Mouse (Mus musculus): ENCODE data around the gene Zswim9. TPM values are rescaled to one million over a fixed set of nuclear protein-coding genes. Genes with fewer than 3 reads are reported as not detected.

Zswim9 gene
- total RNA-seq, 1 experiment from 2014 or later = 7.4 TPM

GRCm38 (mm10) chr7:13269394-13269793 is 9.1 kb downstream of the Zswim9 start:
- DNase-seq = no peak

GRCm38 (mm10) chr7:13268749-13269260 is 9.7 kb downstream of the Zswim9 start:
- no peak for DNase-seq

GRCm38 (mm10) chr7:13264396-13264795 is 14.1 kb downstream of the Zswim9 start:
- no peak for DNase-seq

- no peak for DNase-seq
Observed at GRCm38 (mm10) chr7:13263851-13264250, 14.7 kb downstream of the Zswim9 start.

- no peak for DNase-seq
Observed at GRCm38 (mm10) chr7:13260746-13261700, 17.5 kb downstream of the Zswim9 start.

GRCm38 (mm10) chr7:13212720-13213119 is 65.8 kb downstream of the Zswim9 start, which contains the start of gene Vmn1r89:
Gene Vmn1r89, plus strand, starts transcription at chr7:13213020.
- no peak for DNase-seq

Other genes with a start within 250 kb of the Zswim9 start
- 173 and 179 TPM in 2 replicates for gene Chmp2a, start 243.9 kb downstream of the Zswim9 start, total RNA-seq (2021)
- gene Ube2m, start 240.4 kb downstream of the Zswim9 start, total RNA-seq (2021) = 191 and 201 TPM in 2 replicates
- gene Mzf1, start 224.0 kb downstream of the Zswim9 start, total RNA-seq (2021) = 2.6 and 3.4 TPM in 2 replicates
- not detected in 2 replicates for gene Vmn1r85, start 183.5 kb downstream of the Zswim9 start, total RNA-seq (2021)
- not detected in 2 replicates for gene Vmn1r86, start 158.8 kb downstream of the Zswim9 start, total RNA-seq (2021)
- gene Vmn1r87, start 138.6 kb downstream of the Zswim9 start, total RNA-seq (2021) = not detected in 2 replicates
- gene Vmn1r88, start 119.2 kb downstream of the Zswim9 start, total RNA-seq (2021) = 0.11 and 0.19 TPM in 2 replicates
- not detected in 2 replicates for gene Vmn1r89, start 65.7 kb downstream of the Zswim9 start, total RNA-seq (2021)
- 27.4 and 30.2 TPM in 2 replicates for gene Lig1, start 1.4 kb downstream of the Zswim9 start, total RNA-seq (2021)
- gene Pla2g4c, start 45.9 kb upstream of the Zswim9 start, total RNA-seq (2021) = 0.38 and 0.78 TPM in 2 replicates
- 0.22 TPM in 1 of 2 replicates, not detected in the other for gene Cabp5, start 119.4 kb upstream of the Zswim9 start, total RNA-seq (2021)
- not detected in 2 replicates for gene Bsph1, start 172.1 kb upstream of the Zswim9 start, total RNA-seq (2021)